Mouse (Mus musculus): ENCODE results near the gene Odf3. TPM values are rescaled to one million over a fixed set of nuclear protein-coding genes. Genes with fewer than 3 reads are reported as not detected.

Gene Odf3
- polyA plus RNA-seq, 1 experiment from 2014 or later: not detected

Other genes with a start within 250 kb of the Odf3 start
- not detected in 2 replicates for gene Olfr46, start 246.5 kb upstream of the Odf3 start, polyA plus RNA-seq (2014; fragmentation: Nextera tagmentation; extraction: Ambion mirVana)
- not detected in 2 replicates for gene Olfr61, start 218.8 kb upstream of the Odf3 start, polyA plus RNA-seq (2014; fragmentation: Nextera tagmentation; extraction: Ambion mirVana)
- not detected in 2 replicates for gene Olfr53, start 201.4 kb upstream of the Odf3 start, polyA plus RNA-seq (2014; fragmentation: Nextera tagmentation; extraction: Ambion mirVana)
- gene Olfr539, start 187.9 kb upstream of the Odf3 start, polyA plus RNA-seq (2014; fragmentation: Nextera tagmentation; extraction: Ambion mirVana): not detected in 2 replicates
- gene Olfr45, start 165.9 kb upstream of the Odf3 start, polyA plus RNA-seq (2014; fragmentation: Nextera tagmentation; extraction: Ambion mirVana): not detected in 2 replicates
- gene Olfr541, start 150.5 kb upstream of the Odf3 start, polyA plus RNA-seq (2014; fragmentation: Nextera tagmentation; extraction: Ambion mirVana): not detected in 2 replicates
- gene Cyp2e1, start 84.1 kb upstream of the Odf3 start, polyA plus RNA-seq (2014; fragmentation: Nextera tagmentation; extraction: Ambion mirVana): not detected in 2 replicates
- gene Syce1, start 60.0 kb upstream of the Odf3 start, polyA plus RNA-seq (2014; fragmentation: Nextera tagmentation; extraction: Ambion mirVana): 0.30 and 0.45 TPM in 2 replicates
- 2.8 and 3.0 TPM in 2 replicates for gene Zfp941, start 25.6 kb upstream of the Odf3 start, polyA plus RNA-seq (2014; fragmentation: Nextera tagmentation; extraction: Ambion mirVana)
- gene Urah, start 12.8 kb upstream of the Odf3 start, polyA plus RNA-seq (2014; fragmentation: Nextera tagmentation; extraction: Ambion mirVana): 1.3 and 3.2 TPM in 2 replicates
- not detected in 2 replicates for gene Scgb1c1, start 2.3 kb upstream of the Odf3 start, polyA plus RNA-seq (2014; fragmentation: Nextera tagmentation; extraction: Ambion mirVana)
- gene Gm45785, start 8.5 kb downstream of the Odf3 start, polyA plus RNA-seq (2014; fragmentation: Nextera tagmentation; extraction: Ambion mirVana): not detected in 2 replicates
- 64.9 and 82.6 TPM in 2 replicates for gene Ric8a, start 9.2 kb downstream of the Odf3 start, polyA plus RNA-seq (2014; fragmentation: Nextera tagmentation; extraction: Ambion mirVana)
- 42.3 and 43.7 TPM in 2 replicates for gene Bet1l, start 9.8 kb downstream of the Odf3 start, polyA plus RNA-seq (2014; fragmentation: Nextera tagmentation; extraction: Ambion mirVana)
- gene Psmd13, start 34.2 kb downstream of the Odf3 start, polyA plus RNA-seq (2014; fragmentation: Nextera tagmentation; extraction: Ambion mirVana): 151 and 154 TPM in 2 replicates
- 24.7 and 25.3 TPM in 2 replicates for gene Sirt3, start 34.5 kb downstream of the Odf3 start, polyA plus RNA-seq (2014; fragmentation: Nextera tagmentation; extraction: Ambion mirVana)
- 0.62 and 0.83 TPM in 2 replicates for gene Cox8b, start 52.6 kb downstream of the Odf3 start, polyA plus RNA-seq (2014; fragmentation: Nextera tagmentation; extraction: Ambion mirVana)
- 12.5 and 18.4 TPM in 2 replicates for gene Nlrp6, start 73.1 kb downstream of the Odf3 start, polyA plus RNA-seq (2014; fragmentation: Nextera tagmentation; extraction: Ambion mirVana)
- 26.9 and 29.2 TPM in 2 replicates for gene Pgghg, start 93.6 kb downstream of the Odf3 start, polyA plus RNA-seq (2014; fragmentation: Nextera tagmentation; extraction: Ambion mirVana)
- gene Ifitm5, start 102.5 kb downstream of the Odf3 start, polyA plus RNA-seq (2014; fragmentation: Nextera tagmentation; extraction: Ambion mirVana): 0.94 and 2.3 TPM in 2 replicates
- gene Gm45717, start 108.1 kb downstream of the Odf3 start, polyA plus RNA-seq (2014; fragmentation: Nextera tagmentation; extraction: Ambion mirVana): 0.81 TPM in 1 of 2 replicates, not detected in the other
- 1,598 and 1,676 TPM in 2 replicates for gene Ifitm2, start 108.2 kb downstream of the Odf3 start, polyA plus RNA-seq (2014; fragmentation: Nextera tagmentation; extraction: Ambion mirVana)
- gene Ifitm1, start 119.4 kb downstream of the Odf3 start, polyA plus RNA-seq (2014; fragmentation: Nextera tagmentation; extraction: Ambion mirVana): 198 and 221 TPM in 2 replicates
- gene Ifitm3, start 163.0 kb downstream of the Odf3 start, polyA plus RNA-seq (2014; fragmentation: Nextera tagmentation; extraction: Ambion mirVana): 295 and 303 TPM in 2 replicates
- gene Ifitm6, start 170.1 kb downstream of the Odf3 start, polyA plus RNA-seq (2014; fragmentation: Nextera tagmentation; extraction: Ambion mirVana): 0.78 and 1.2 TPM in 2 replicates
- gene Gm17387, start 181.3 kb downstream of the Odf3 start, polyA plus RNA-seq (2014; fragmentation: Nextera tagmentation; extraction: Ambion mirVana): not detected in 2 replicates
- 9.2 and 13.6 TPM in 2 replicates for gene B4galnt4, start 213.3 kb downstream of the Odf3 start, polyA plus RNA-seq (2014; fragmentation: Nextera tagmentation; extraction: Ambion mirVana)
- 11.6 and 14.7 TPM in 2 replicates for gene Pkp3, start 230.4 kb downstream of the Odf3 start, polyA plus RNA-seq (2014; fragmentation: Nextera tagmentation; extraction: Ambion mirVana)